Mouse (Mus musculus): ENCODE results near the gene Nkx2-1.
"Not testable (repeated sequence)": the region's sequence is repeated elsewhere in the genome, so short reads cannot be mapped to it uniquely, and the experiment has no call there.

Nkx2-1 gene

GRCm38 (mm10) chr12:56536884-56537265, at the start of gene Nkx2-1:
Gene Nkx2-1, minus strand, starts transcription at chr12:56536908.
- DNase-seq (ENCODE audit: inconsistent age in 2 of 2, low spot score in 1 of 2): no peak

GRCm38 (mm10) chr12:56541068-56541467, 4.4 kb upstream of the Nkx2-1 start:
- DNase-seq (ENCODE audit: inconsistent age in 2 of 2, low spot score in 1 of 2): peak; percentile 72 to 92

GRCm38 (mm10) chr12:56540591-56540990, 3.9 kb upstream of the Nkx2-1 start:
- DNase-seq (ENCODE audit: inconsistent age in 2 of 2, low spot score in 1 of 2): no peak

- no peak for DNase-seq (ENCODE audit: inconsistent age in 2 of 2, low spot score in 1 of 2)
Measured at GRCm38 (mm10) chr12:56538601-56539000, 1.9 kb upstream of the Nkx2-1 start.

- DNase-seq (ENCODE audit: inconsistent age in 2 of 2, low spot score in 1 of 2): no peak
Measured at GRCm38 (mm10) chr12:56537931-56538330, 1.2 kb upstream of the Nkx2-1 start.

- DNase-seq (ENCODE audit: inconsistent age in 2 of 2, low spot score in 1 of 2): no peak
Measured at GRCm38 (mm10) chr12:56537342-56537741, 634 bp upstream of the Nkx2-1 start.

- no peak for DNase-seq (ENCODE audit: inconsistent age in 2 of 2, low spot score in 1 of 2)
Measured at GRCm38 (mm10) chr12:56536174-56536883, 379 bp downstream of the Nkx2-1 start.

GRCm38 (mm10) chr12:56535411-56536173, 1.1 kb downstream of the Nkx2-1 start:
- DNase-seq (ENCODE audit: inconsistent age in 2 of 2, low spot score in 1 of 2): no peak

GRCm38 (mm10) chr12:56534651-56535326, 1.9 kb downstream of the Nkx2-1 start:
- peak in 1 of 2 experiments; percentile 35 for DNase-seq (ENCODE audit: inconsistent age in 2 of 2, low spot score in 1 of 2)

GRCm38 (mm10) chr12:56534311-56534650, 2.4 kb downstream of the Nkx2-1 start:
- DNase-seq (ENCODE audit: inconsistent age in 2 of 2, low spot score in 1 of 2): no peak

- DNase-seq (ENCODE audit: inconsistent age in 2 of 2, low spot score in 1 of 2): no peak
Measured at GRCm38 (mm10) chr12:56533501-56534310, 3.0 kb downstream of the Nkx2-1 start.

- no peak for DNase-seq (ENCODE audit: inconsistent age in 2 of 2, low spot score in 1 of 2)
Measured at GRCm38 (mm10) chr12:56532986-56533495, 3.7 kb downstream of the Nkx2-1 start.

- no peak for DNase-seq (ENCODE audit: inconsistent age in 2 of 2, low spot score in 1 of 2)
Measured at GRCm38 (mm10) chr12:56532142-56532541, 4.6 kb downstream of the Nkx2-1 start.

- DNase-seq (ENCODE audit: inconsistent age in 2 of 2, low spot score in 1 of 2): no peak
Measured at GRCm38 (mm10) chr12:56531051-56531620, 5.6 kb downstream of the Nkx2-1 start.

GRCm38 (mm10) chr12:56529931-56530330, 6.8 kb downstream of the Nkx2-1 start:
- DNase-seq (ENCODE audit: inconsistent age in 2 of 2, low spot score in 1 of 2): no peak

- no peak for DNase-seq (ENCODE audit: inconsistent age in 2 of 2, low spot score in 1 of 2)
Measured at GRCm38 (mm10) chr12:56528881-56529681, 7.6 kb downstream of the Nkx2-1 start.

GRCm38 (mm10) chr12:56528034-56528570, 8.6 kb downstream of the Nkx2-1 start:
- DNase-seq (ENCODE audit: inconsistent age in 2 of 2, low spot score in 1 of 2): no peak

GRCm38 (mm10) chr12:56527071-56527470, 9.6 kb downstream of the Nkx2-1 start:
- no peak for DNase-seq (ENCODE audit: inconsistent age in 2 of 2, low spot score in 1 of 2)

- not testable (repeated sequence) for DNase-seq (ENCODE audit: inconsistent age in 2 of 2, low spot score in 1 of 2)
Measured at GRCm38 (mm10) chr12:56525219-56525797, 11.4 kb downstream of the Nkx2-1 start.
